Mouse (Mus musculus) neural tube, embryonic 12.5 days (tissue): ENCODE results near the gene Col4a3. TPM values are rescaled to one million over a fixed set of nuclear protein-coding genes. Genes with fewer than 3 reads are reported as not detected.
A peak's percentile ranks its signal among the peaks of the same experiment; 100 is the strongest.

Experiments
- ATAC-seq: fragments of 200-750 bp; cut with Nextera tagmentation; 2 replicates; pipeline ENCODE4 v1.8.0; 2017; ENCODE audit warnings: low read depth, mild to moderate bottlenecking, moderate TSS enrichment, moderate library complexity; ENCODE audit not compliant: low FRiP score
- H3K27ac ChIP-seq: fragments of 300-500 bp; sonication (generic); 2 replicates; pipeline ENCODE4 v1.5.1; 2016
- H3K27me3 ChIP-seq: fragments of 300-500 bp; sonication (generic); replicated peaks from 2 replicates; pipeline ENCODE4 v1.6.1; 2016; ENCODE audit warnings: mild to moderate bottlenecking
- H3K36me3 ChIP-seq: fragments of 300-500 bp; sonication (generic); 2 replicates; pipeline ENCODE4 v1.6.1; 2016; ENCODE audit warnings: mild to moderate bottlenecking
- H3K4me1 ChIP-seq: fragments of 300-500 bp; sonication (generic); 2 replicates; pipeline ENCODE4 v1.6.1; 2016
- H3K4me2 ChIP-seq: fragments of 300-500 bp; sonication (generic); replicated peaks from 2 replicates; pipeline ENCODE4 v1.6.1; 2016; ENCODE audit warnings: mild to moderate bottlenecking
- H3K4me3 ChIP-seq: fragments of 300-500 bp; sonication (generic); 2 replicates; pipeline ENCODE4 v1.5.1; 2016
- H3K9ac ChIP-seq: fragments of 300-500 bp; sonication (generic); 2 replicates; pipeline ENCODE4 v1.6.1; 2016; ENCODE audit warnings: mild to moderate bottlenecking
- H3K9me3 ChIP-seq: fragments of 300-500 bp; sonication (generic); 2 replicates; pipeline ENCODE4 v1.6.1; 2016; ENCODE audit warnings: mild to moderate bottlenecking
- WGBS: fragments of 180-500 bp; shearing (Covaris S2); methylation state at CpG from one replicate; pipeline ENCODE4 v1.1.7; 2016; 5-methylcytosine and 5-hydroxymethylcytosine counted together
- polyA plus RNA-seq: library from polyadenylated mRNA; unstranded; fragments of >200 nt; fragmentation: Nextera tagmentation; extraction: Ambion mirVana; gene quantifications from 2 replicates; pipeline ENCODE4 v1.2.1, GENCODE M21; 2016

Col4a3 gene
- polyA plus RNA-seq, 1 experiment from 2014 or later, result 0.23 TPM

- 38% methylated on average over 18 of the region's 18 CpGs for WGBS
- Histone ChIP-seq H3K27ac (no peak overlapping the region), H3K9me3 (no peaks in the 10 kb centered on the region), H3K9ac (no peak overlapping the region), H3K27me3 (no peaks in the 10 kb centered on the region), H3K4me3 (0 out of 2 replicates have a peak overlapping the region, but pooled peaks have one; percentile 9), H3K36me3 (no peaks in the 10 kb centered on the region), H3K4me1 (no peaks in the 10 kb centered on the region), H3K4me2 (peak overlapping the region; percentile 50)
- ATAC-seq, result peak; percentile 25; the same call in 1 of the 2 replicates
Observed at GRCm38 (mm10) chr1:82641316-82641987, 54.7 kb downstream of the Col4a3 start.

GRCm38 (mm10) chr1:82647989-82648388 lies 61.3 kb downstream of the Col4a3 start:
- no peak overlapping the region for H3K4me3 ChIP-seq
- H3K9me3 ChIP-seq, result no peaks in the 10 kb centered on the region
- H3K27ac ChIP-seq, result no peak overlapping the region
- no peak overlapping the region for H3K4me2 ChIP-seq
- no peaks in the 10 kb centered on the region for H3K27me3 ChIP-seq
- no peak for ATAC-seq
- H3K9ac ChIP-seq, result no peak overlapping the region
- H3K36me3 ChIP-seq, result no peaks in the 10 kb centered on the region
- 71% methylated on average over 10 of the region's 10 CpGs for WGBS
- no peaks in the 10 kb centered on the region for H3K4me1 ChIP-seq

- no peak for ATAC-seq
- Histone ChIP-seq H3K27me3 (no peaks in the 10 kb centered on the region), H3K9ac (no peak overlapping the region), H3K4me2 (no peak overlapping the region), H3K9me3 (no peaks in the 10 kb centered on the region), H3K4me1 (no peaks in the 10 kb centered on the region), H3K27ac (no peak overlapping the region), H3K4me3 (no peak overlapping the region), H3K36me3 (no peaks in the 10 kb centered on the region)
- 84% methylated on average over 4 of the region's 4 CpGs for WGBS
Observed at GRCm38 (mm10) chr1:82650868-82651267, 64.1 kb downstream of the Col4a3 start.

- Histone ChIP-seq H3K27ac (no peak overlapping the region), H3K4me2 (no peak overlapping the region), H3K4me1 (no peaks in the 10 kb centered on the region), H3K9ac (no peak overlapping the region), H3K4me3 (no peak overlapping the region), H3K36me3 (no peaks in the 10 kb centered on the region), H3K27me3 (no peaks in the 10 kb centered on the region), H3K9me3 (no peaks in the 10 kb centered on the region)
- 53% methylated on average over 7 of the region's 7 CpGs for WGBS
- no peak for ATAC-seq
Observed at GRCm38 (mm10) chr1:82654046-82654445, 67.3 kb downstream of the Col4a3 start.

- 53% methylated on average over 3 of the region's 3 CpGs for WGBS
- no peaks in the 10 kb centered on the region for H3K4me1 ChIP-seq
- no peak overlapping the region for H3K4me3 ChIP-seq
- no peak overlapping the region for H3K4me2 ChIP-seq
- peak; percentile 78 for ATAC-seq
- no peaks in the 10 kb centered on the region for H3K27me3 ChIP-seq
- no peak overlapping the region for H3K27ac ChIP-seq
- no peaks in the 10 kb centered on the region for H3K9me3 ChIP-seq
- H3K36me3 ChIP-seq, result no peaks in the 10 kb centered on the region
- H3K9ac ChIP-seq, result no peak overlapping the region
Observed at GRCm38 (mm10) chr1:82656452-82656851, 69.7 kb downstream of the Col4a3 start.

GRCm38 (mm10) chr1:82662269-82662668 lies 75.5 kb downstream of the Col4a3 start:
- H3K27me3 ChIP-seq, result no peaks in the 10 kb centered on the region
- no peak for ATAC-seq

GRCm38 (mm10) chr1:82663522-82663921 lies 76.8 kb downstream of the Col4a3 start:
- H3K36me3 ChIP-seq, result no peaks in the 10 kb centered on the region
- no peak overlapping the region for H3K4me2 ChIP-seq
- 18% methylated on average over 2 of the region's 2 CpGs for WGBS
- H3K27ac ChIP-seq, result no peak overlapping the region
- no peaks in the 10 kb centered on the region for H3K4me1 ChIP-seq
- ATAC-seq, result peak; percentile 82
- no peaks in the 10 kb centered on the region for H3K9me3 ChIP-seq
- no peak overlapping the region for H3K4me3 ChIP-seq
- no peak overlapping the region for H3K9ac ChIP-seq
- no peaks in the 10 kb centered on the region for H3K27me3 ChIP-seq

More at GRCm38 (mm10) chr1:82662269-82662668, 75.5 kb downstream of the Col4a3 start:
- Histone ChIP-seq H3K4me3 (no peak overlapping the region), H3K4me1 (no peaks in the 10 kb centered on the region), H3K9me3 (no peaks in the 10 kb centered on the region), H3K27ac (no peak overlapping the region), H3K36me3 (no peaks in the 10 kb centered on the region), H3K4me2 (no peak overlapping the region), H3K9ac (no peak overlapping the region)
- 90% methylated on average over 2 of the region's 2 CpGs for WGBS

- no peaks in the 10 kb centered on the region for H3K36me3 ChIP-seq
- WGBS, result 90% methylated on average over 5 of the region's 5 CpGs
- H3K27ac ChIP-seq, result no peak overlapping the region
Observed at GRCm38 (mm10) chr1:82686328-82686727, 99.6 kb downstream of the Col4a3 start.

GRCm38 (mm10) chr1:82686866-82687265 lies 100.1 kb downstream of the Col4a3 start:
- H3K9me3 ChIP-seq, result no peaks in the 10 kb centered on the region
- no peak overlapping the region for H3K27ac ChIP-seq
- no peaks in the 10 kb centered on the region for H3K36me3 ChIP-seq
- H3K9ac ChIP-seq, result no peak overlapping the region
- no peak for ATAC-seq
- H3K4me1 ChIP-seq, result no peaks in the 10 kb centered on the region
- no peak overlapping the region for H3K4me3 ChIP-seq
- H3K4me2 ChIP-seq, result no peak overlapping the region
- H3K27me3 ChIP-seq, result no peaks in the 10 kb centered on the region
- 85% methylated on average over 2 of the region's 2 CpGs for WGBS

More at GRCm38 (mm10) chr1:82686328-82686727, 99.6 kb downstream of the Col4a3 start:
- no peak overlapping the region for H3K9ac ChIP-seq
- no peaks in the 10 kb centered on the region for H3K4me1 ChIP-seq
- H3K9me3 ChIP-seq, result no peaks in the 10 kb centered on the region
- no peak overlapping the region for H3K4me3 ChIP-seq
- ATAC-seq, result no peak
- no peaks in the 10 kb centered on the region for H3K27me3 ChIP-seq
- H3K4me2 ChIP-seq, result no peak overlapping the region

GRCm38 (mm10) chr1:82687931-82688330 lies 101.2 kb downstream of the Col4a3 start:
- WGBS, result 68% methylated on average over 6 of the region's 6 CpGs
- no peak overlapping the region for H3K4me3 ChIP-seq
- no peak overlapping the region for H3K9ac ChIP-seq
- no peaks in the 10 kb centered on the region for H3K36me3 ChIP-seq
- H3K27me3 ChIP-seq, result no peaks in the 10 kb centered on the region
- no peak overlapping the region for H3K4me2 ChIP-seq
- H3K27ac ChIP-seq, result no peak overlapping the region
- no peak for ATAC-seq
- H3K4me1 ChIP-seq, result no peaks in the 10 kb centered on the region
- H3K9me3 ChIP-seq, result no peaks in the 10 kb centered on the region

GRCm38 (mm10) chr1:82695915-82696314 lies 109.2 kb downstream of the Col4a3 start:
- Histone ChIP-seq H3K27ac (no peak overlapping the region), H3K4me3 (no peak overlapping the region), H3K9me3 (no peaks in the 10 kb centered on the region), H3K36me3 (no peaks in the 10 kb centered on the region), H3K4me2 (no peak overlapping the region), H3K9ac (no peak overlapping the region), H3K4me1 (no peaks in the 10 kb centered on the region), H3K27me3 (no peaks in the 10 kb centered on the region)
- 64% methylated on average over 3 of the region's 3 CpGs for WGBS
- ATAC-seq, result no peak

GRCm38 (mm10) chr1:82717816-82718512 lies 131.2 kb downstream of the Col4a3 start:
- Histone ChIP-seq H3K27ac (no peak overlapping the region), H3K27me3 (0 out of 2 replicates have a peak, but pooled peaks cover 2% of the 10 kb centered on the region), H3K4me1 (no peaks in the 10 kb centered on the region), H3K4me3 (no peak overlapping the region), H3K9me3 (no peaks in the 10 kb centered on the region), H3K36me3 (no peaks in the 10 kb centered on the region), H3K4me2 (no peak overlapping the region), H3K9ac (no peak overlapping the region)
- WGBS, result 81% methylated on average over 9 of the region's 9 CpGs
- no peak for ATAC-seq
